Mouse (Mus musculus) small intestine, adult 2 months (tissue): ENCODE results near the gene Snd1.

Experiments used
- CTCF ChIP-seq: fragments of 200-500 bp; IDR thresholded peaks from 2 replicates; pipeline ENCODE4 v1.5.1; 2012; ENCODE audit warnings: low read depth, mild to moderate bottlenecking, control low read depth, inconsistent platforms, low read length, moderate library complexity, mixed read lengths; ENCODE audit not compliant: insufficient replicate concordance, insufficient read length; ENCODE audit errors: extremely low read depth
- POLR2A ChIP-seq: fragments of 200-500 bp; IDR thresholded peaks from 2 replicates; pipeline ENCODE4 v1.6.1; 2012; ENCODE audit warnings: low read depth, mild to moderate bottlenecking, control low read depth, inconsistent platforms, low read length, moderate library complexity

GRCm38 (mm10) chr6:28736665-28737064 is 261.7 kb downstream of the Snd1 start:
- TF ChIP-seq CTCF (no peak), POLR2A (no peak)
